Mouse (Mus musculus): ENCODE data around the gene Tmem234. TPM values are rescaled to one million over a fixed set of nuclear protein-coding genes. Genes with fewer than 3 reads are reported as not detected.

Gene Tmem234
- polyA plus RNA-seq, 1 experiment from 2014 or later, result 183 TPM

GRCm38 (mm10) chr4:129617121-129617641, 16.7 kb downstream of the Tmem234 start:
- ATAC-seq (ENCODE audit: low FRiP score, low read depth), result no peak
- no peak overlapping the region for H3K4me3 ChIP-seq
- H3K4me1 ChIP-seq (replicated peaks), result peaks cover 32% of the 10 kb centered on the region
- no peak overlapping the region for H3K27ac ChIP-seq (replicated peaks)
- peaks cover 6% of the 10 kb centered on the region for H3K36me3 ChIP-seq
- H3K4me2 ChIP-seq, result no peak overlapping the region
- H3K9ac ChIP-seq, result no peak overlapping the region
- no peaks in the 10 kb centered on the region for H3K27me3 ChIP-seq
- 99% methylated on average over 7 of the region's 7 CpGs for WGBS
- no peaks in the 10 kb centered on the region for H3K9me3 ChIP-seq

GRCm38 (mm10) chr4:129618031-129618430, 17.6 kb downstream of the Tmem234 start:
- Histone ChIP-seq H3K36me3 (peaks cover 6% of the 10 kb centered on the region), H3K27me3 (no peaks in the 10 kb centered on the region), H3K9ac (peak overlapping the region; percentile 75), H3K4me3 (peak overlapping the region; percentile 58), H3K4me2 (peak overlapping the region; percentile 69), H3K9me3 (no peaks in the 10 kb centered on the region), H3K27ac (replicated peaks) (peak overlapping the region; percentile 93), H3K4me1 (replicated peaks) (peaks cover 40% of the 10 kb centered on the region)
- ATAC-seq (ENCODE audit: low FRiP score, low read depth), result no peak
- WGBS, result 95% methylated on average over 5 of the region's 5 CpGs

GRCm38 (mm10) chr4:129618786-129619691, 18.6 kb downstream of the Tmem234 start, which contains the start of gene Iqcc:
TSS of gene Iqcc (minus strand) at chr4:129619099.
- Histone ChIP-seq H3K4me1 (replicated peaks) (peaks cover 43% of the 10 kb centered on the region), H3K36me3 (peaks cover 6% of the 10 kb centered on the region), H3K27ac (replicated peaks) (peak within 1 kb of the TSS; percentile 93), H3K9ac (peak within 1 kb of the TSS; percentile 75), H3K4me2 (peak within 1 kb of the TSS; percentile 69), H3K9me3 (no peaks in the 10 kb centered on the region), H3K27me3 (no peaks in the 10 kb centered on the region), H3K4me3 (peak within 1 kb of the TSS; percentile 58)
- 4% methylated on average over 44 of the region's 44 CpGs for WGBS
- ATAC-seq (ENCODE audit: low FRiP score, low read depth), result peak; percentile 92

- 87% methylated on average over 11 of the region's 11 CpGs for WGBS
- H3K9me3 ChIP-seq, result no peaks in the 10 kb centered on the region
- ATAC-seq (ENCODE audit: low FRiP score, low read depth), result no peak
- peak overlapping the region; percentile 80; the same call in 1 of the 2 replicates for H3K4me2 ChIP-seq
- H3K36me3 ChIP-seq, result peaks cover 6% of the 10 kb centered on the region
- H3K27ac ChIP-seq (replicated peaks), result 0 out of 2 replicates have a peak overlapping the region, but pooled peaks have one; percentile 4
- H3K9ac ChIP-seq, result no peak overlapping the region
- H3K4me3 ChIP-seq, result no peak overlapping the region
- peaks cover 58% of the 10 kb centered on the region for H3K4me1 ChIP-seq (replicated peaks)
- H3K27me3 ChIP-seq, result no peaks in the 10 kb centered on the region
Observed at GRCm38 (mm10) chr4:129620419-129621282, 20.2 kb downstream of the Tmem234 start.

GRCm38 (mm10) chr4:129621283-129621841, 20.9 kb downstream of the Tmem234 start:
- ATAC-seq (ENCODE audit: low FRiP score, low read depth), result no peak
- peaks cover 4% of the 10 kb centered on the region for H3K36me3 ChIP-seq
- peak overlapping the region; percentile 80 for H3K4me2 ChIP-seq
- 85% methylated on average over 8 of the region's 8 CpGs for WGBS
- H3K9ac ChIP-seq, result no peak overlapping the region
- H3K27me3 ChIP-seq, result no peaks in the 10 kb centered on the region
- H3K4me3 ChIP-seq, result no peak overlapping the region
- 0 out of 2 replicates have a peak overlapping the region, but pooled peaks have one; percentile 4 for H3K27ac ChIP-seq (replicated peaks)
- no peaks in the 10 kb centered on the region for H3K9me3 ChIP-seq
- peaks cover 61% of the 10 kb centered on the region for H3K4me1 ChIP-seq (replicated peaks)

DNA sequence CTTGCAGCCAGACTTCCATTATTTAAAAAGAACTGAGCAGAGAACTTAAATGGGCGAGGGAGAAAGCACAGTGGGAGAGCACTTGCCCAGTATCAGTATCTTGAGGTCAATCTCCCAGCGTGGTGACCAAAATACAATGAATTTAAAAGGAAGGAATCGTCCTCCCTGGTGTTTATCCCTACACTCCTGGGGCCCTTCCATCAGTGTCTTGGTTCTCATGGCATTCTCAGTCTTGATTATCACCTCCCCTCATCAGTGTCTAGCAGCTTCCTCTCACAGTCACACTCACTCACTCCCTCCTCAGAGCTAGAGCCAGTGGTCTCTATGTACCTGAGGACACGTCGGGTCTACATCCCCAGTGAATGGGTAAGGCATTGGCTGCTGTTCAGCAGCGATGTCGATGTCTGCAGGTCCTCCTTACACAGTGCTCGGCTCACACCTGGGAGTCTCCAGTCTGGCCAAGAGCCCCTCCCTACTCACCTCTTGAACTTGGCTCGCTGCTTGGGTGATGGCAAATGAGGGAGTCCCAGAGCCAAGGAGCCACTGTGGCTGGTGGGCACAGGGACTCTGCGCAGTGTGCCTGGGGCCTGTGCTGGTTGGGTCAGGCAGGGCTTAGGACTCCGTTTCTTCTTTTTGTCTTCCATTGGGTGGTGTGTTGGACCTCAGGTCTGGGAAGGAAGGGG, 21.8 kb downstream of the Tmem234 start:
- peak overlapping the region; percentile 86 for H3K9ac ChIP-seq
- H3K4me3 ChIP-seq, result peak overlapping the region; percentile 69
- peaks cover 8% of the 10 kb centered on the region for H3K36me3 ChIP-seq
- no peaks in the 10 kb centered on the region for H3K27me3 ChIP-seq
- peak overlapping the region; percentile 80 for H3K4me2 ChIP-seq
- peak overlapping the region; percentile 97 for H3K27ac ChIP-seq (replicated peaks)
- peaks cover 61% of the 10 kb centered on the region for H3K4me1 ChIP-seq (replicated peaks)
- 78% methylated on average over 11 of the region's 11 CpGs for WGBS
- H3K9me3 ChIP-seq, result no peaks in the 10 kb centered on the region
- ATAC-seq (ENCODE audit: low FRiP score, low read depth), result no peak

- Histone ChIP-seq H3K4me1 (replicated peaks) (peaks cover 54% of the 10 kb centered on the region), H3K9ac (peak overlapping the region; percentile 86), H3K36me3 (peaks cover 15% of the 10 kb centered on the region), H3K27me3 (no peaks in the 10 kb centered on the region), H3K4me2 (peak overlapping the region; percentile 80), H3K9me3 (no peaks in the 10 kb centered on the region), H3K4me3 (peak overlapping the region; percentile 69), H3K27ac (replicated peaks) (peak overlapping the region; percentile 97)
- no peak for ATAC-seq (ENCODE audit: low FRiP score, low read depth)
- WGBS, result 19% methylated on average over 8 of the region's 8 CpGs
Observed at GRCm38 (mm10) chr4:129622803-129623535, 22.5 kb downstream of the Tmem234 start.

- Histone ChIP-seq H3K27me3 (no peaks in the 10 kb centered on the region), H3K4me3 (peak within 1 kb of the TSS; percentile 69), H3K9ac (peak within 1 kb of the TSS; percentile 86), H3K9me3 (no peaks in the 10 kb centered on the region), H3K27ac (replicated peaks) (peak within 1 kb of the TSS; percentile 97), H3K4me2 (peak within 1 kb of the TSS; percentile 80), H3K4me1 (replicated peaks) (peaks cover 49% of the 10 kb centered on the region), H3K36me3 (peaks cover 22% of the 10 kb centered on the region)
- 1% methylated on average over 10 of the region's 10 CpGs for WGBS
- ATAC-seq (ENCODE audit: low FRiP score, low read depth), result peak; percentile 3; the same call in 1 of the 2 replicates
Observed at GRCm38 (mm10) chr4:129623681-129624091, 23.2 kb downstream of the Tmem234 start, which contains the start of gene Ccdc28b. TSS of gene Ccdc28b (minus strand) at chr4:129623947.

DNA sequence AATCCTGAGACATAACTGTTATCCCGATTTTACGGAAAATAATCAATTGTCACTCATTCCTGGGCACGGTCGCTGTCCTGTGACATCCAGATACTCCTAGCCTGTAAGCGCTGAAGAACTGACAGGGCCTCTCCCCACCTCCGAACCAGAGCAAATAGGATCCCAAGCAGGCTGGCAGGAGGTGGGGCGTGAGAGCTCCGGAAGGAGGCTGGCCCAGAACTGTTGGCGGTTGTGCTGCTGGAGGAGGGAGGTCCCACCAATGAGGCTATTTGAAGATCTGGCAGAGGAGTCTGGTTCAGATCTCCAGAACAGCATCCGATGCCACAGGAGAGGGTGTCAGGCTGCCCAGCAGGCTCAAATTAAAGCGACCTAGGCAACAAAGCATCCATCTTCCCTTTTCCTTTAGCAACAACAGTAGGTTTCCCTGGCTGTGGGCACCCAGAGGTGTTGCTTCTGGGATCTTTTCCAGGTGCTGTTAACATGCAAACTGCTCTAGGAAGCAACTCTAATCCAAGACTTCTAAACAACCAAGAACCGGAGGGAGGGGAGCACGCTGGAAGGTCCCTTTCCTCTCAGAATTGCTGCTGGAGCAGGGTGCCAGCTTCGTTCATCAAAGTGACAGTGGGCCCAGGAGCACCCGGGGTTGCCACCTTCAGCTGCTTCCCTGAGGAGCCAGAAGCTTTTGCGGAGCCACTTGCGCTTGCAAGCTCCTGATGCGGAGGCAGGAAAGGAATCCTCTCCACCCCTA, 24.0 kb downstream of the Tmem234 start:
- no peaks in the 10 kb centered on the region for H3K27me3 ChIP-seq
- H3K27ac ChIP-seq (replicated peaks), result peak overlapping the region; percentile 97
- WGBS, result 0% methylated on average over 18 of the region's 18 CpGs
- no peaks in the 10 kb centered on the region for H3K9me3 ChIP-seq
- peaks cover 46% of the 10 kb centered on the region for H3K4me1 ChIP-seq (replicated peaks)
- peak; percentile 94 for ATAC-seq (ENCODE audit: low FRiP score, low read depth)
- H3K4me3 ChIP-seq, result peak overlapping the region; percentile 69
- peaks cover 30% of the 10 kb centered on the region for H3K36me3 ChIP-seq
- peak overlapping the region; percentile 80 for H3K4me2 ChIP-seq
- H3K9ac ChIP-seq, result peak overlapping the region; percentile 86

DNA sequence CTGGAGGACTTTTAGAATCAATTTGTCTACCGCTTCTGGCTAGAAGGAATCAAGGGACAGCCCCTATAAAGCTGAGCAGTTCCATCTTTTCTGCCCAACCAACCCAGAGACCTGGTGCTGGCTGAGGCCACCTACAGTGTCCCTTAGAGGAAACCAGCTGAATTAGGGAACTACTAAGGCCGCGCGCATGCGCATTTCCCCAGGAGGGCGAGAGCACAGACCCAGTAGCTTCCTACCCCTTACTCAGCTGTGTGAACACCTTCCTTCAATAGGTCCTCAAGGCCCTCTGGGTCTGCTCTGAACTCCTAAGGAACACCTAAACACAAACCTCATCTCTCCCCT, 24.5 kb downstream of the Tmem234 start:
- H3K9ac ChIP-seq, result peak overlapping the region; percentile 86; the same call in 1 of the 2 replicates
- peak overlapping the region; percentile 69 for H3K4me3 ChIP-seq
- H3K27ac ChIP-seq (replicated peaks), result peak overlapping the region; percentile 97
- peaks cover 34% of the 10 kb centered on the region for H3K36me3 ChIP-seq
- H3K4me1 ChIP-seq (replicated peaks), result peaks cover 46% of the 10 kb centered on the region
- peak overlapping the region; percentile 80 for H3K4me2 ChIP-seq
- no peaks in the 10 kb centered on the region for H3K9me3 ChIP-seq
- 0% methylated on average over 6 of the region's 6 CpGs for WGBS
- no peaks in the 10 kb centered on the region for H3K27me3 ChIP-seq
- no peak for ATAC-seq (ENCODE audit: low FRiP score, low read depth)
